Mouse (Mus musculus) megakaryocyte, embryonic 14.5 days (primary cell): ENCODE measurements around the gene Asxl1.

Source experiments
- FLI1 ChIP-seq: IDR thresholded peaks from 2 replicates; pipeline ENCODE4 v1.6.1; 2012; ENCODE audit warnings: low read length, inconsistent platforms, mixed read lengths
- GATA1 ChIP-seq: IDR thresholded peaks from 3 replicates; pipeline ENCODE4 v1.6.1; 2012; ENCODE audit warnings: mixed read lengths, low read length, inconsistent platforms, borderline replicate concordance

DNA sequence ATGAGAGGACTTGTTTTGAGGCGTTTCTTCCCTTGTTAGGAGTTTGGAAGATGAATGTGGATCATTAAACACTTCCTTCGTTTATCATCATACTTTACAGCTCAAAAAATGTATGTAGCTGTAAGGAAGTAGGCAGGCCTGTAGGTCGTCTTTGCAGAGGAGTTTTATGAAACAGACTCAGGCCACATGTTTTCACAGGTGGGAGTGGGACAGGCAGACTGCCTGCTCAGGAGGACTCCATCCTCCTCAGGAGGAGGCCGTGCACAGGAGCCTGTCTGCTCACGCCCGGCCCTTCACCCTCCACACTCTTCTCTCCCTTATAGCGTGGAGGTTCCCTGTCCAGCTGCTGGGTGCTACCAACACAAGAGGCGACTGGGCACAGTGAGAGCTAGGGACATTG is 36.5 kb upstream of the Asxl1 start:
- TF ChIP-seq GATA1 = no peak
- no peak for TF ChIP-seq FLI1
